Mouse (Mus musculus): Measurements from ENCODE around the gene Rbbp8nl. TPM values are rescaled to one million over a fixed set of nuclear protein-coding genes. Genes with fewer than 3 reads are reported as not detected.
A peak's percentile ranks its signal among the peaks of the same experiment; 100 is the strongest.

The Rbbp8nl gene
- polyA plus RNA-seq, 1 experiment = 0.04 TPM

GRCm38 (mm10) chr2:180306423-180307168 lies 16.9 kb upstream of the Rbbp8nl start:
- peak; percentile 11 for DNase-seq (ENCODE audit: low read depth)
- no peak for TF ChIP-seq CTCF (IDR thresholded peaks at IDR 0.05; ENCODE audit: borderline replicate concordance, extremely low read depth, insufficient read depth, insufficient read length)

GRCm38 (mm10) chr2:180306009-180306408 lies 16.3 kb upstream of the Rbbp8nl start:
- no peak for TF ChIP-seq CTCF (IDR thresholded peaks at IDR 0.05; ENCODE audit: borderline replicate concordance, extremely low read depth, insufficient read depth, insufficient read length)
- TF ChIP-seq POLR2A (IDR thresholded peaks at IDR 0.05; ENCODE audit: borderline replicate concordance, extremely low read depth, insufficient read depth, insufficient read length, poor library complexity, severe bottlenecking) = no peak

GRCm38 (mm10) chr2:180305490-180305889 lies 15.8 kb upstream of the Rbbp8nl start:
- TF ChIP-seq POLR2A (IDR thresholded peaks at IDR 0.05; ENCODE audit: borderline replicate concordance, extremely low read depth, insufficient read depth, insufficient read length, poor library complexity, severe bottlenecking) = no peak
- TF ChIP-seq CTCF (IDR thresholded peaks at IDR 0.05; ENCODE audit: borderline replicate concordance, extremely low read depth, insufficient read depth, insufficient read length) = no peak

More at GRCm38 (mm10) chr2:180306009-180306408, 16.3 kb upstream of the Rbbp8nl start:
- no peak for DNase-seq (ENCODE audit: low read depth)

GRCm38 (mm10) chr2:180304554-180304953 lies 14.9 kb upstream of the Rbbp8nl start:
- TF ChIP-seq CTCF (IDR thresholded peaks at IDR 0.05; ENCODE audit: borderline replicate concordance, extremely low read depth, insufficient read depth, insufficient read length) = peak; percentile 13; the same call in 1 of the 2 replicates
- TF ChIP-seq POLR2A (IDR thresholded peaks at IDR 0.05; ENCODE audit: borderline replicate concordance, extremely low read depth, insufficient read depth, insufficient read length, poor library complexity, severe bottlenecking) = no peak
- DNase-seq (ENCODE audit: low read depth) = no peak

More at GRCm38 (mm10) chr2:180305490-180305889, 15.8 kb upstream of the Rbbp8nl start:
- DNase-seq (ENCODE audit: low read depth) = no peak

GRCm38 (mm10) chr2:180303468-180303867 lies 13.8 kb upstream of the Rbbp8nl start:
- DNase-seq (ENCODE audit: low read depth) = no peak
- TF ChIP-seq POLR2A (IDR thresholded peaks at IDR 0.05; ENCODE audit: borderline replicate concordance, extremely low read depth, insufficient read depth, insufficient read length, poor library complexity, severe bottlenecking) = no peak
- TF ChIP-seq CTCF (IDR thresholded peaks at IDR 0.05; ENCODE audit: borderline replicate concordance, extremely low read depth, insufficient read depth, insufficient read length) = no peak

GRCm38 (mm10) chr2:180302201-180302600 lies 12.5 kb upstream of the Rbbp8nl start:
- no peak for DNase-seq (ENCODE audit: low read depth)
- no peak for TF ChIP-seq CTCF (IDR thresholded peaks at IDR 0.05; ENCODE audit: borderline replicate concordance, extremely low read depth, insufficient read depth, insufficient read length)
- no peak for TF ChIP-seq POLR2A (IDR thresholded peaks at IDR 0.05; ENCODE audit: borderline replicate concordance, extremely low read depth, insufficient read depth, insufficient read length, poor library complexity, severe bottlenecking)

GRCm38 (mm10) chr2:180300771-180301170 lies 11.1 kb upstream of the Rbbp8nl start:
- no peak for TF ChIP-seq POLR2A (IDR thresholded peaks at IDR 0.05; ENCODE audit: borderline replicate concordance, extremely low read depth, insufficient read depth, insufficient read length, poor library complexity, severe bottlenecking)
- TF ChIP-seq CTCF (IDR thresholded peaks at IDR 0.05; ENCODE audit: borderline replicate concordance, extremely low read depth, insufficient read depth, insufficient read length) = no peak
- no peak for DNase-seq (ENCODE audit: low read depth)

- TF ChIP-seq POLR2A (IDR thresholded peaks at IDR 0.05; ENCODE audit: borderline replicate concordance, extremely low read depth, insufficient read depth, insufficient read length, poor library complexity, severe bottlenecking) (no peak), CTCF (IDR thresholded peaks at IDR 0.05; ENCODE audit: borderline replicate concordance, extremely low read depth, insufficient read depth, insufficient read length) (no peak)
- DNase-seq (ENCODE audit: low read depth) = no peak
These were observed 10.6 kb upstream of the Rbbp8nl start for GRCm38 (mm10) chr2:180300252-180300651.

GRCm38 (mm10) chr2:180292906-180293305 lies 3.2 kb upstream of the Rbbp8nl start:
- no peak for TF ChIP-seq POLR2A (IDR thresholded peaks at IDR 0.05; ENCODE audit: borderline replicate concordance, extremely low read depth, insufficient read depth, insufficient read length, poor library complexity, severe bottlenecking)
- no peak for DNase-seq (ENCODE audit: low read depth)

GRCm38 (mm10) chr2:180292026-180292425 lies 2.3 kb upstream of the Rbbp8nl start:
- TF ChIP-seq CTCF (IDR thresholded peaks at IDR 0.05; ENCODE audit: borderline replicate concordance, extremely low read depth, insufficient read depth, insufficient read length) (no peak), POLR2A (IDR thresholded peaks at IDR 0.05; ENCODE audit: borderline replicate concordance, extremely low read depth, insufficient read depth, insufficient read length, poor library complexity, severe bottlenecking) (no peak)
- no peak for DNase-seq (ENCODE audit: low read depth)

- DNase-seq (ENCODE audit: low read depth) = no peak
- TF ChIP-seq CTCF (IDR thresholded peaks at IDR 0.05; ENCODE audit: borderline replicate concordance, extremely low read depth, insufficient read depth, insufficient read length) (no peak), POLR2A (IDR thresholded peaks at IDR 0.05; ENCODE audit: borderline replicate concordance, extremely low read depth, insufficient read depth, insufficient read length, poor library complexity, severe bottlenecking) (no peak)
These were observed 1.9 kb upstream of the Rbbp8nl start for GRCm38 (mm10) chr2:180291566-180291965.

- no peak for DNase-seq (ENCODE audit: low read depth)
- no peak for TF ChIP-seq CTCF (IDR thresholded peaks at IDR 0.05; ENCODE audit: borderline replicate concordance, extremely low read depth, insufficient read depth, insufficient read length)
- TF ChIP-seq POLR2A (IDR thresholded peaks at IDR 0.05; ENCODE audit: borderline replicate concordance, extremely low read depth, insufficient read depth, insufficient read length, poor library complexity, severe bottlenecking) = no peak
These were observed 824 bp upstream of the Rbbp8nl start for GRCm38 (mm10) chr2:180290503-180290902.
